Mouse (Mus musculus): ENCODE measurements around the gene Pik3cg.
"Not testable (repeated sequence)": the region's sequence is repeated elsewhere in the genome, so short reads cannot be mapped to it uniquely, and the experiment has no call there.

The Pik3cg gene

GRCm38 (mm10) chr12:32207948-32208891 lies at the start of gene Pik3cg:
Pik3cg (minus strand) TSS chr12:32208659.
- in situ Hi-C loops (cut with MboI; ENCODE audit: unreplicated experiment in 2 of 2): loop anchor here (10.0 to 25.0 kb wide), 3 partner anchors 177 to 1296 kb away; partner anchors contain the start of genes Acp1 (in 1 of the 2) and Sh3yl1 (in 1 of the 2)

GRCm38 (mm10) chr12:32248483-32248882 lies 40.0 kb upstream of the Pik3cg start:
- in situ Hi-C loops (cut with MboI; ENCODE audit: unreplicated experiment in 2 of 2): loop anchor here (5.0 kb wide), 4 partner anchors 46 to 281 kb away; no protein-coding TSS in a partner anchor

- in situ Hi-C loops (cut with MboI; ENCODE audit: unreplicated experiment in 2 of 2): loop anchor here (5.0 kb wide), 4 partner anchors 43 to 278 kb away; no protein-coding TSS in a partner anchor
Observed at GRCm38 (mm10) chr12:32245566-32246233, 37.2 kb upstream of the Pik3cg start.

- in situ Hi-C loops (cut with MboI; ENCODE audit: unreplicated experiment in 2 of 2): no loop called here
Observed at GRCm38 (mm10) chr12:32243586-32243985, 35.1 kb upstream of the Pik3cg start.

GRCm38 (mm10) chr12:32239134-32239533 lies 30.7 kb upstream of the Pik3cg start:
- in situ Hi-C loops (cut with MboI; ENCODE audit: unreplicated experiment in 2 of 2): not testable (repeated sequence)

- in situ Hi-C loops (cut with MboI; ENCODE audit: unreplicated experiment in 2 of 2): no loop called here
Observed at GRCm38 (mm10) chr12:32238433-32238832, 30.0 kb upstream of the Pik3cg start.

GRCm38 (mm10) chr12:32237839-32238238 lies 29.4 kb upstream of the Pik3cg start:
- in situ Hi-C loops (cut with MboI; ENCODE audit: unreplicated experiment in 2 of 2): no loop called here

GRCm38 (mm10) chr12:32237139-32237538 lies 28.7 kb upstream of the Pik3cg start:
- in situ Hi-C loops (cut with MboI; ENCODE audit: unreplicated experiment in 2 of 2): no loop called here

- in situ Hi-C loops (cut with MboI; ENCODE audit: unreplicated experiment in 2 of 2): no loop called here
Observed at GRCm38 (mm10) chr12:32236450-32236849, 28.0 kb upstream of the Pik3cg start.

GRCm38 (mm10) chr12:32233871-32234270 lies 25.4 kb upstream of the Pik3cg start:
- in situ Hi-C loops (cut with MboI; ENCODE audit: unreplicated experiment in 2 of 2): no loop called here

GRCm38 (mm10) chr12:32231398-32231797 lies 22.9 kb upstream of the Pik3cg start:
- in situ Hi-C loops (cut with MboI; ENCODE audit: unreplicated experiment in 2 of 2): no loop called here

- in situ Hi-C loops (cut with MboI; ENCODE audit: unreplicated experiment in 2 of 2): loop anchor here in 1 of 2 experiments (25.0 kb wide), 2 partner anchors 1089 to 1311 kb away; partner anchors contain the start of genes Acp1 and Sh3yl1
Observed at GRCm38 (mm10) chr12:32223629-32224028, 15.2 kb upstream of the Pik3cg start.

GRCm38 (mm10) chr12:32222758-32223385 lies 14.4 kb upstream of the Pik3cg start:
- in situ Hi-C loops (cut with MboI; ENCODE audit: unreplicated experiment in 2 of 2): loop anchor here in 1 of 2 experiments (25.0 kb wide), 2 partner anchors 1089 to 1311 kb away; partner anchors contain the start of genes Acp1 and Sh3yl1

GRCm38 (mm10) chr12:32220387-32220786 lies 11.9 kb upstream of the Pik3cg start:
- in situ Hi-C loops (cut with MboI; ENCODE audit: unreplicated experiment in 2 of 2): loop anchor here in 1 of 2 experiments (25.0 kb wide), 2 partner anchors 1092 to 1308 kb away; partner anchors contain the start of genes Acp1 and Sh3yl1

GRCm38 (mm10) chr12:32215143-32215542 lies 6.7 kb upstream of the Pik3cg start:
- in situ Hi-C loops (cut with MboI; ENCODE audit: unreplicated experiment in 2 of 2): loop anchor here in 1 of 2 experiments (25.0 kb wide), 2 partner anchors 1097 to 1303 kb away; partner anchors contain the start of genes Acp1 and Sh3yl1

GRCm38 (mm10) chr12:32212702-32213101 lies 4.2 kb upstream of the Pik3cg start:
- in situ Hi-C loops (cut with MboI; ENCODE audit: unreplicated experiment in 2 of 2): loop anchor here in 1 of 2 experiments (25.0 kb wide), 2 partner anchors 1100 to 1300 kb away; partner anchors contain the start of genes Acp1 and Sh3yl1

- in situ Hi-C loops (cut with MboI; ENCODE audit: unreplicated experiment in 2 of 2): loop anchor here in 1 of 2 experiments (25.0 kb wide), 2 partner anchors 1100 to 1300 kb away; partner anchors contain the start of genes Acp1 and Sh3yl1
Observed at GRCm38 (mm10) chr12:32212156-32212555, 3.7 kb upstream of the Pik3cg start.

- in situ Hi-C loops (cut with MboI; ENCODE audit: unreplicated experiment in 2 of 2): loop anchor here in 1 of 2 experiments (25.0 kb wide), 2 partner anchors 1101 to 1299 kb away; partner anchors contain the start of genes Acp1 and Sh3yl1
Observed at GRCm38 (mm10) chr12:32211257-32211656, 2.8 kb upstream of the Pik3cg start.

- in situ Hi-C loops (cut with MboI; ENCODE audit: unreplicated experiment in 2 of 2): loop anchor here (10.0 to 25.0 kb wide), 3 partner anchors 176 to 1297 kb away; partner anchors contain the start of genes Acp1 (in 1 of the 2) and Sh3yl1 (in 1 of the 2)
Observed at GRCm38 (mm10) chr12:32208951-32209350, 492 bp upstream of the Pik3cg start.

GRCm38 (mm10) chr12:32207141-32207540 lies 1.3 kb downstream of the Pik3cg start:
- in situ Hi-C loops (cut with MboI; ENCODE audit: unreplicated experiment in 2 of 2): loop anchor here (10.0 to 25.0 kb wide), 3 partner anchors 178 to 1295 kb away; partner anchors contain the start of genes Acp1 (in 1 of the 2) and Sh3yl1 (in 1 of the 2)

Measured in v-Abl transformed pro-B cells (cell line).